Mouse (Mus musculus): Measurements from ENCODE around the gene Olfr1160.
"Not testable (repeated sequence)": the region's sequence is repeated elsewhere in the genome, so short reads cannot be mapped to it uniquely, and the experiment has no call there.

Olfr1160 gene

DNA sequence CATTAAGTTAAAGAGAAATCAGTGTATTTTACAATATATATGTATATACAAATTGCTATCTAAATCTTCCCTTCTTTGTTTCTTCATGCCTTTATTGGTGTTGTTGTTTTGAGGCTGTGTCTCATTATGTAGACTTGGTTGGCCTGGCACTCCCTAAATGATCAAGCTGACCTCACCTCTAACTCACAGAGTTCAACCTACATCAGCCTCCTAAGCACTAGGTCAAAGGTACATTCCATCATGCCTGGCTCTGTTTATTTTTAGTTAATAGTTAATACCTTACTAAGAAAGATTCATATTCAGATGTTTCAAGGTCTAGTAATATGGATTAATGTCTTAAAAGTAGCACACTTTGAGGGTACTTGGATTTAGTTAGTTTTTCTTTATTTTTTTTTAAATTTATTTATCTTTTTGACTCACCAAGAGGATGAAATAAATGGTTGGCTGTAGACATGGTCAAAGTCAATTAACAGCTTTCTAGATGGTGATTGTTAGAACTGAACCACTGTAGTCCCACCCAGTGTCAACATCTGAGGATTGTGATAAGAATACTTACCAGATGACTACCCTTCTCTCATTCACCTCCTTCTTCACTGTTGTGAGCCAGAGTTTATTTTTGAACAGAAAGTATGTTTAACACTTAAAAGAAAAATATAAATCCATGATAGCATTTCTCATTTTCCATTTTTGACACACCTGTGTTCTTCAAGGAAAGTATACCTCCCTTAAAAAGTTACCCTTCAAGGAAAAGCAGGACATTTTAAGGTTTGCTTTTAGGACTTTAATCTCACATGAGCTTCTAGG, at the start of gene Olfr1160:
Gene Olfr1160, minus strand, starts transcription at position 754 of the 804 bp plus-strand sequence.
- Histone ChIP-seq H3K4me3 (replicated peaks; ENCODE audit: low read length) (no peak within 1 kb of the TSS), H3K36me3 (ENCODE audit: insufficient read depth, low read length) (no peaks in the 10 kb centered on the region), H3K4me1 (replicated peaks; ENCODE audit: low read depth, low read length) (no peaks in the 10 kb centered on the region), H3K9me3 (ENCODE audit: low read length) (no peaks in the 10 kb centered on the region), H3K27me3 (ENCODE audit: insufficient read depth, low read length) (no peaks in the 10 kb centered on the region)
- TF ChIP-seq NANOG (IDR thresholded peaks at IDR 0.05; ENCODE audit: borderline replicate concordance, low read length) (no peak), CTCF (conservative IDR thresholded peaks at IDR 0.05; ENCODE audit: low read length) (no peak), POU5F1 (IDR thresholded peaks at IDR 0.05; ENCODE audit: borderline replicate concordance, low read length) (no peak)

DNA sequence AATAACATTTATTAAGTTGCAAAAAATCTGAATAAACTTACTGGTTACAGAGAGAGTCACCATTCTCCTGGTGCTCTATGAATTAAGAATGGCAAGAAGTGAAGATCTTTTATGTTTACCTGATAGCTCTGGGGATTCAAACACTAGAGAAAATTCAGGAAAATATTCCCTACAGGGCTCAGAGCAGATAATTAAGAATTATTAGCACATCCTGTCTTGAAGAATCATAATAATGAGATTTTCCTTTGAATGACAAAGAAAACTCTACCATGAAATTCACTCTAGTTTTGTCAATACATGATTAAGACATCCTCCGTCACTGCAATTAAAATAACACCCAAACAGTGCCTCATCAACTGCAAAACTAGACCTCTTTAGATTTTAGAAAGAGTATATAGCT, 43.0 kb upstream of the Olfr1160 start, which contains the start of gene Olfr1162:
Gene Olfr1162, minus strand, starts transcription at position 101 of the 400 bp plus-strand sequence.
- no peaks in the 10 kb centered on the region for H3K9me3 ChIP-seq (ENCODE audit: low read length)
- no peak for TF ChIP-seq POU5F1 (IDR thresholded peaks at IDR 0.05; ENCODE audit: borderline replicate concordance, low read length)
- no peak for TF ChIP-seq CTCF (conservative IDR thresholded peaks at IDR 0.05; ENCODE audit: low read length)
- no peak for TF ChIP-seq NANOG (IDR thresholded peaks at IDR 0.05; ENCODE audit: borderline replicate concordance, low read length)
- no peaks in the 10 kb centered on the region for H3K27me3 ChIP-seq (ENCODE audit: insufficient read depth, low read length)
- no peak within 1 kb of the TSS for H3K4me3 ChIP-seq (replicated peaks; ENCODE audit: low read length)
- H3K36me3 ChIP-seq (ENCODE audit: insufficient read depth, low read length) = no peaks in the 10 kb centered on the region
- no peaks in the 10 kb centered on the region for H3K4me1 ChIP-seq (replicated peaks; ENCODE audit: low read depth, low read length)

DNA sequence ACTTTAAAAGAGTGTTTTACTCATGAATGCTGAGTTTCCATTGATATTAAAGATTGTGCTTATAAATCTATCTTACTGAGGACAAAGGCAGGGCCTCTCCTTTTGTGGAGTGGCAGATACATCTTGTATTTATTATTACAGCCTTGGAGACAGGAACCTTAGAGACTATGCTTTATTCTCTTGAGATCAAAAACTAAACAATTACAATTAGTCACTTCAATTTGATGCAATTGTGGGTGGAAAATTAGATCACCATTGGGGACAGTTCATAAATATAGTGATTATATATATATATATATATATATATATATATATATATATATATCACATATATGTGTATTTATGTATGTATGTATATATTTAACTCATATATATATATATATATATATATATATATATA, 29.5 kb upstream of the Olfr1160 start, which contains the start of gene Olfr73:
Gene Olfr73, minus strand, starts transcription at position 101 of the 400 bp plus-strand sequence.
- H3K36me3 ChIP-seq (ENCODE audit: insufficient read depth, low read length) = no peaks in the 10 kb centered on the region
- H3K4me1 ChIP-seq (replicated peaks; ENCODE audit: low read depth, low read length) = no peaks in the 10 kb centered on the region
- no peaks in the 10 kb centered on the region for H3K9me3 ChIP-seq (ENCODE audit: low read length)
- no peaks in the 10 kb centered on the region for H3K27me3 ChIP-seq (ENCODE audit: insufficient read depth, low read length)
- no peak within 1 kb of the TSS for H3K4me3 ChIP-seq (replicated peaks; ENCODE audit: low read length)
- no peak for TF ChIP-seq POU5F1 (IDR thresholded peaks at IDR 0.05; ENCODE audit: borderline replicate concordance, low read length)
- TF ChIP-seq NANOG (IDR thresholded peaks at IDR 0.05; ENCODE audit: borderline replicate concordance, low read length) = no peak
- TF ChIP-seq CTCF (conservative IDR thresholded peaks at IDR 0.05; ENCODE audit: low read length) = no peak

GRCm38 (mm10) chr2:88022474-88022873, 14.4 kb upstream of the Olfr1160 start, which contains the start of gene Olfr1161:
Olfr1161 (plus strand) TSS chr2:88022774.
- not testable (repeated sequence) for H3K36me3 ChIP-seq (ENCODE audit: insufficient read depth, low read length); H3K4me3 ChIP-seq (replicated peaks; ENCODE audit: low read length); H3K9me3 ChIP-seq (ENCODE audit: low read length); H3K27me3 ChIP-seq (ENCODE audit: insufficient read depth, low read length); H3K4me1 ChIP-seq (replicated peaks; ENCODE audit: low read depth, low read length)

GRCm38 (mm10) chr2:87989813-87990212, 18.3 kb downstream of the Olfr1160 start, which contains the start of gene Olfr1158:
Olfr1158 (plus strand) TSS chr2:87990113.
- Histone ChIP-seq H3K36me3 (ENCODE audit: insufficient read depth, low read length) (no peaks in the 10 kb centered on the region), H3K27me3 (ENCODE audit: insufficient read depth, low read length) (no peaks in the 10 kb centered on the region), H3K4me3 (replicated peaks; ENCODE audit: low read length) (no peak within 1 kb of the TSS), H3K4me1 (replicated peaks; ENCODE audit: low read depth, low read length) (no peaks in the 10 kb centered on the region), H3K9me3 (ENCODE audit: low read length) (no peaks in the 10 kb centered on the region)
- TF ChIP-seq CTCF (conservative IDR thresholded peaks at IDR 0.05; ENCODE audit: low read length) (no peak), POU5F1 (IDR thresholded peaks at IDR 0.05; ENCODE audit: borderline replicate concordance, low read length) (no peak), NANOG (IDR thresholded peaks at IDR 0.05; ENCODE audit: borderline replicate concordance, low read length) (no peak)

DNA sequence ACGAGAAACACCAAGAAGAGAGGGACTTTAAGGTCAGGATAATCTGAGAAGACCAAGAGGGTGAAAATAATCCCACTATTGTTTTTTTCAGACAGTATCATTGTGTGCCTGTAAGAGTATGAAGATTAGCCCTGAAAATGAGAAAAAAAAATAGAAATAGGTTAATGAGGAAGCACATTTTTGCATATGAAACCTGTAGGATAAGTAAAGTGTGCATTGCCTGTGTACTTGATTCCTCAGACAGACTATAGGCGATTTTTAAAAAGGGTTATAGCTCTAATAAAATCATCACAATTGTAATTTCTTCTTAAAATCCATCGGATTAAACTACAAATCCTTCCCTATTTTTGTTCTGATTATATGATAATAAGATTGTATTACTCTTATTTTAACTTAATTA, 33.5 kb downstream of the Olfr1160 start, which contains the start of gene Olfr74:
Gene Olfr74, minus strand, starts transcription at position 101 of the 400 bp plus-strand sequence.
- Histone ChIP-seq H3K4me3 (replicated peaks; ENCODE audit: low read length) (no peak within 1 kb of the TSS), H3K27me3 (ENCODE audit: insufficient read depth, low read length) (no peaks in the 10 kb centered on the region), H3K4me1 (replicated peaks; ENCODE audit: low read depth, low read length) (no peaks in the 10 kb centered on the region), H3K36me3 (ENCODE audit: insufficient read depth, low read length) (no peaks in the 10 kb centered on the region), H3K9me3 (ENCODE audit: low read length) (peaks cover 6% of the 10 kb centered on the region; the same call in 1 of the 2 replicates)
- TF ChIP-seq POU5F1 (IDR thresholded peaks at IDR 0.05; ENCODE audit: borderline replicate concordance, low read length) = no peak
- TF ChIP-seq NANOG (IDR thresholded peaks at IDR 0.05; ENCODE audit: borderline replicate concordance, low read length) = no peak
- no peak for TF ChIP-seq CTCF (conservative IDR thresholded peaks at IDR 0.05; ENCODE audit: low read length)

GRCm38 (mm10) chr2:87968199-87968598, 39.9 kb downstream of the Olfr1160 start, which contains the start of gene Olfr1157:
Olfr1157 (minus strand) TSS chr2:87968299.
- TF ChIP-seq CTCF (conservative IDR thresholded peaks at IDR 0.05; ENCODE audit: low read length) = no peak
- TF ChIP-seq POU5F1 (IDR thresholded peaks at IDR 0.05; ENCODE audit: borderline replicate concordance, low read length) = no peak
- TF ChIP-seq NANOG (IDR thresholded peaks at IDR 0.05; ENCODE audit: borderline replicate concordance, low read length) = no peak
- Histone ChIP-seq H3K27me3 (ENCODE audit: insufficient read depth, low read length) (no peaks in the 10 kb centered on the region), H3K4me1 (replicated peaks; ENCODE audit: low read depth, low read length) (no peaks in the 10 kb centered on the region), H3K9me3 (ENCODE audit: low read length) (no peaks in the 10 kb centered on the region), H3K4me3 (replicated peaks; ENCODE audit: low read length) (no peak within 1 kb of the TSS), H3K36me3 (ENCODE audit: insufficient read depth, low read length) (no peaks in the 10 kb centered on the region)

DNA sequence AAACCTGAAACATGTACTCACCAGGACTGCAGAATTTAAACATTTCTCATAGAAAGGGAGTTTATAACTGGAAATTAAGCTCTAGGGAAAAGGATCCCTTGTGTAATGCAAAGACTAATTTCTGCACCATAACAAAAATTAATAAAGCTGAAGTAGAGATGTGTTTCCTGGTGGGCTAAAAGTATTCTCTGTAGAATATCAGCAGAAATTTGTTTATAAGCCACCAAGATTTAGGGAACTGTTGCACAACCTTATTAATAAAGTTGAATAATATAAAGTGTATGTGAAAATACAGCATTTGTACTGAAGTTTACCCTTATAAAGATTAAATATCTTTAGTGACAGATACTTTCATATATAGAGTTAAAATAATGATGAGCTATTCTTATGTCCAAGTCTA, 55.1 kb downstream of the Olfr1160 start, which contains the start of gene Olfr1156:
Gene Olfr1156, minus strand, starts transcription at position 101 of the 400 bp plus-strand sequence.
- H3K4me1 ChIP-seq (replicated peaks; ENCODE audit: low read depth, low read length) = no peaks in the 10 kb centered on the region
- no peaks in the 10 kb centered on the region for H3K27me3 ChIP-seq (ENCODE audit: insufficient read depth, low read length)
- H3K4me3 ChIP-seq (replicated peaks; ENCODE audit: low read length) = no peak within 1 kb of the TSS
- no peaks in the 10 kb centered on the region for H3K36me3 ChIP-seq (ENCODE audit: insufficient read depth, low read length)
- no peak for TF ChIP-seq CTCF (conservative IDR thresholded peaks at IDR 0.05; ENCODE audit: low read length)
- no peak for TF ChIP-seq POU5F1 (IDR thresholded peaks at IDR 0.05; ENCODE audit: borderline replicate concordance, low read length)
- TF ChIP-seq NANOG (IDR thresholded peaks at IDR 0.05; ENCODE audit: borderline replicate concordance, low read length) = no peak
- H3K9me3 ChIP-seq (ENCODE audit: low read length) = peaks cover 9% of the 10 kb centered on the region

Data from E14TG2a.4 (cell line).